Comparison of ENCODE assay signal across 27 mouse cellular contexts in genomic region chr13:35208319-35208718, GRCm38 (mm10).
"Had no signal": no experiment of that assay in that cellular context is flagged by ENCODE, and none has a peak within 500 bp of the region (broad histone marks: within the 10 kb centered on the region; RNA-seq: fewer than 3 reads in every experiment).

No protein-coding gene starts in this region.

- DNase-seq: gastrocnemius, adult 2 months; gastrocnemius, postnatal 10 days; gastrocnemius, postnatal 25 days; heart, adult 18-20 months; heart, postnatal 14 days; heart, postnatal 36 days; kidney, adult 11 months; kidney, adult 2 months; kidney, adult 9 months; kidney, postnatal 14 days; kidney, postnatal 36 days; layer of hippocampus, adult 9-11 months; layer of hippocampus, postnatal 36 days; liver; liver, embryonic 13.5 days had no signal

- H3K4me2 ChIP-seq: heart, embryonic 12.5 days; hindbrain, embryonic 13.5 days; hindbrain, embryonic 15.5 days; kidney, embryonic 15.5 days; limb, embryonic 12.5 days; liver, embryonic 11.5 days; liver, embryonic 13.5 days had no signal

- H3K4me3 ChIP-seq: gastrocnemius, adult 2 months; heart, embryonic 10.5 days; heart, embryonic 12.5 days; hindbrain, embryonic 13.5 days; hindbrain, embryonic 15.5 days; kidney, embryonic 15.5 days; limb, embryonic 10.5 days; limb, embryonic 12.5 days; liver, embryonic 13.5 days had no signal

- H3K4me1 ChIP-seq: hindbrain, embryonic 13.5 days; hindbrain, embryonic 15.5 days; kidney, embryonic 15.5 days; limb, embryonic 10.5 days; limb, embryonic 12.5 days had no signal

- H3K9ac ChIP-seq: heart, embryonic 12.5 days; hindbrain, embryonic 13.5 days; hindbrain, embryonic 15.5 days; kidney, embryonic 15.5 days; limb, embryonic 12.5 days; liver, embryonic 13.5 days had no signal

- H3K27me3 ChIP-seq: heart, embryonic 12.5 days; hindbrain, embryonic 13.5 days; hindbrain, embryonic 15.5 days; kidney, embryonic 15.5 days; limb, embryonic 12.5 days; liver, embryonic 13.5 days had no signal

- H3K36me3 ChIP-seq: heart, embryonic 10.5 days; heart, embryonic 12.5 days; hindbrain, embryonic 13.5 days; hindbrain, embryonic 15.5 days; kidney, embryonic 15.5 days; limb, embryonic 10.5 days; limb, embryonic 12.5 days; liver, embryonic 13.5 days had no signal

- ATAC-seq: hindbrain, postnatal 0 days; inflammation-experienced regulatory T-cells, adult 6 months; intestine, embryonic 16.5 days had no signal

- H3K9me3 ChIP-seq: heart, embryonic 10.5 days; hindbrain, embryonic 13.5 days; hindbrain, embryonic 15.5 days; kidney, embryonic 15.5 days; limb, embryonic 10.5 days; limb, embryonic 12.5 days; liver, embryonic 13.5 days had no signal

- H3K27ac ChIP-seq: gastrocnemius, adult 2 months; heart, embryonic 10.5 days; hindbrain, embryonic 13.5 days; hindbrain, embryonic 15.5 days; hindbrain, postnatal 0 days; kidney, embryonic 15.5 days; kidney, postnatal 0 days; limb, embryonic 10.5 days; limb, embryonic 12.5 days; liver, embryonic 13.5 days had no signal
